In genomic region chr14:12547496-12547895, GRCm38 (mm10) we compare ENCODE assay signal across 24 mouse cellular contexts.
DNase-seq lines count a peak whose midpoint lies in the region; ATAC-seq lines count a peak whose summit lies in the region.
"Had no signal": no experiment of that assay in that cellular context is flagged by ENCODE, and none has a peak within 500 bp of the region (broad histone marks: within the 10 kb centered on the region; RNA-seq: fewer than 3 reads in every experiment).

No protein-coding gene starts in this region.

- no peaks in the 10 kb centered on the region for H3K4me1 ChIP-seq in heart, embryonic 14.5 days (ENCODE audit: control insufficient read depth in 2 of 2, insufficient read depth in 2 of 2, low read length in 2 of 2)
- H3K4me1 ChIP-seq in hindbrain, embryonic 13.5 days (replicated peaks): no peaks in the 10 kb centered on the region
- no peaks in the 10 kb centered on the region for H3K4me1 ChIP-seq in hindbrain, embryonic 14.5 days (replicated peaks; ENCODE audit: control insufficient read depth, insufficient read depth, low read length)
- no peaks in the 10 kb centered on the region for H3K4me1 ChIP-seq in midbrain, embryonic 16.5 days (ENCODE audit: control insufficient read depth, insufficient read depth, low read length)
- H3K4me1 ChIP-seq in midbrain, embryonic 10.5 days: no peaks in the 10 kb centered on the region
- H3K4me1 ChIP-seq: embryonic facial prominence, embryonic 10.5 days; embryonic facial prominence, embryonic 12.5 days; forebrain, embryonic 15.5 days had no signal

- no peak overlapping the region for H3K4me2 ChIP-seq in heart, embryonic 14.5 days (ENCODE audit: low read length)
- H3K4me2 ChIP-seq in hindbrain, embryonic 13.5 days: no peak overlapping the region
- no peak overlapping the region for H3K4me2 ChIP-seq in hindbrain, embryonic 14.5 days (replicated peaks)
- H3K4me2 ChIP-seq in midbrain, embryonic 16.5 days (ENCODE audit: low read length): no peak overlapping the region
- H3K4me2 ChIP-seq: embryonic facial prominence, embryonic 12.5 days; forebrain, embryonic 13.5 days; forebrain, embryonic 15.5 days had no signal

- WGBS in heart, embryonic 14.5 days: 91% methylated on average over 4 of the region's 4 CpGs
- 94% methylated on average over 4 of the region's 4 CpGs for WGBS in hindbrain, embryonic 13.5 days
- 96% methylated on average over 4 of the region's 4 CpGs for WGBS in hindbrain, embryonic 14.5 days
- WGBS in midbrain, embryonic 16.5 days: 98% methylated on average over 4 of the region's 4 CpGs
- 95% methylated on average over 4 of the region's 4 CpGs for WGBS in midbrain, embryonic 10.5 days

- no peaks in the 10 kb centered on the region for H3K36me3 ChIP-seq in heart, embryonic 14.5 days (ENCODE audit: control insufficient read depth, insufficient read depth, low read length)
- H3K36me3 ChIP-seq in hindbrain, embryonic 13.5 days: peaks cover 45% of the 10 kb centered on the region
- peaks cover 28% of the 10 kb centered on the region for H3K36me3 ChIP-seq in hindbrain, embryonic 14.5 days (replicated peaks; ENCODE audit: control insufficient read depth, insufficient read depth)
- peaks cover 7% of the 10 kb centered on the region; the same call in 1 of the 2 replicates for H3K36me3 ChIP-seq in midbrain, embryonic 16.5 days (ENCODE audit: control insufficient read depth, insufficient read depth, low read length)
- H3K36me3 ChIP-seq in midbrain, embryonic 10.5 days: no peaks in the 10 kb centered on the region
- H3K36me3 ChIP-seq: embryonic facial prominence, embryonic 10.5 days; embryonic facial prominence, embryonic 12.5 days; G1E had no signal

- H3K27me3 ChIP-seq in heart, embryonic 14.5 days (ENCODE audit: control insufficient read depth, insufficient read depth, low read length): no peaks in the 10 kb centered on the region
- H3K27me3 ChIP-seq in hindbrain, embryonic 13.5 days: no peaks in the 10 kb centered on the region
- no peaks in the 10 kb centered on the region for H3K27me3 ChIP-seq in hindbrain, embryonic 14.5 days (ENCODE audit: control insufficient read depth, insufficient read depth, low read length)
- no peaks in the 10 kb centered on the region for H3K27me3 ChIP-seq in midbrain, embryonic 16.5 days (ENCODE audit: control insufficient read depth, insufficient read depth, low read depth, low read length)
- no peaks in the 10 kb centered on the region for H3K27me3 ChIP-seq in midbrain, embryonic 10.5 days (ENCODE audit: low read depth, poor library complexity, severe bottlenecking)
- H3K27me3 ChIP-seq: CH12.LX; embryonic facial prominence, embryonic 12.5 days; forebrain, embryonic 13.5 days; forebrain, embryonic 15.5 days; Patski had no signal

- H3K27ac ChIP-seq in heart, embryonic 14.5 days (replicated peaks in 1 of 2; ENCODE audit: control insufficient read depth in 1 of 2, insufficient read depth in 1 of 2, low read depth in 2 of 2, low read length in 2 of 2): no peak overlapping the region
- H3K27ac ChIP-seq in hindbrain, embryonic 13.5 days: no peak overlapping the region
- H3K27ac ChIP-seq in hindbrain, embryonic 14.5 days: no peak overlapping the region
- no peak overlapping the region for H3K27ac ChIP-seq in midbrain, embryonic 16.5 days (ENCODE audit: low read length)
- H3K27ac ChIP-seq in midbrain, embryonic 10.5 days (replicated peaks): no peak overlapping the region
- H3K27ac ChIP-seq: embryonic facial prominence, embryonic 10.5 days; embryonic facial prominence, embryonic 12.5 days; forebrain, embryonic 13.5 days; forebrain, embryonic 15.5 days had no signal

- no peak overlapping the region for H3K9ac ChIP-seq in heart, embryonic 14.5 days (ENCODE audit: low read length)
- no peak overlapping the region for H3K9ac ChIP-seq in hindbrain, embryonic 13.5 days
- no peak overlapping the region for H3K9ac ChIP-seq in hindbrain, embryonic 14.5 days
- H3K9ac ChIP-seq in midbrain, embryonic 16.5 days (ENCODE audit: low read depth, low read length): no peak overlapping the region
- H3K9ac ChIP-seq: embryonic facial prominence, embryonic 12.5 days; forebrain, embryonic 13.5 days; forebrain, embryonic 15.5 days had no signal

- H3K9me3 ChIP-seq in heart, embryonic 14.5 days (ENCODE audit: control insufficient read depth, low read length): no peaks in the 10 kb centered on the region
- no peaks in the 10 kb centered on the region for H3K9me3 ChIP-seq in hindbrain, embryonic 13.5 days
- H3K9me3 ChIP-seq in hindbrain, embryonic 14.5 days (ENCODE audit: control insufficient read depth, low read length): no peaks in the 10 kb centered on the region
- H3K9me3 ChIP-seq in midbrain, embryonic 16.5 days (replicated peaks; ENCODE audit: control insufficient read depth, low read length, poor library complexity, severe bottlenecking): no peaks in the 10 kb centered on the region
- no peaks in the 10 kb centered on the region for H3K9me3 ChIP-seq in midbrain, embryonic 10.5 days (replicated peaks)
- H3K9me3 ChIP-seq: embryonic facial prominence, embryonic 10.5 days; embryonic facial prominence, embryonic 12.5 days; forebrain, embryonic 13.5 days; forebrain, embryonic 15.5 days; G1E had no signal

- no peak for DNase-seq in heart, adult 9 months (ENCODE audit: low spot score in 2 of 2)
- no peak for DNase-seq in hindbrain, embryonic 14.5 days (ENCODE audit: low spot score)
- DNase-seq in midbrain, embryonic 10.5 days (ENCODE audit: low spot score): no peak
- DNase-seq: adrenal gland, adult 8-10 months; adrenal gland, postnatal 14 days; adrenal gland, postnatal 36 days; B cell, adult 2 months; cerebellum, adult 11-12 months; cerebellum, adult 2 months; cerebellum, adult 9-10 months; cerebellum, postnatal 10 days; cerebellum, postnatal 25 days had no signal

- peak; percentile 39; the same call in 1 of the 2 replicates for ATAC-seq in heart, embryonic 14.5 days (ENCODE audit: insufficient number of reproducible peaks, insufficient read depth, low FRiP score, low read depth)
- ATAC-seq in hindbrain, embryonic 13.5 days (ENCODE audit: low FRiP score): peak; percentile 57; the same call in 1 of the 2 replicates
- ATAC-seq in hindbrain, embryonic 14.5 days (ENCODE audit: low FRiP score): no peak
- 0 out of 2 replicates have a peak, but pooled peaks have one; percentile 52 for ATAC-seq in midbrain, embryonic 16.5 days
- ATAC-seq: activated CD4-positive, CD25-positive, alpha-beta regulatory T cell, adult 4 months; CD4-positive, CD25-positive, alpha-beta regulatory T cell, adult 4 months; forebrain, embryonic 13.5 days; forebrain, embryonic 15.5 days; Patski had no signal

- no peak overlapping the region for H3K4me3 ChIP-seq in heart, embryonic 14.5 days (ENCODE audit: control insufficient read depth in 1 of 2, insufficient read depth in 1 of 2, low read depth in 1 of 2, low read length in 2 of 2)
- no peak overlapping the region for H3K4me3 ChIP-seq in hindbrain, embryonic 13.5 days
- no peak overlapping the region for H3K4me3 ChIP-seq in hindbrain, embryonic 14.5 days (replicated peaks; ENCODE audit: low read length)
- H3K4me3 ChIP-seq in midbrain, embryonic 16.5 days (ENCODE audit: low read depth, low read length): no peak overlapping the region
- no peak overlapping the region for H3K4me3 ChIP-seq in midbrain, embryonic 10.5 days
- H3K4me3 ChIP-seq: embryonic facial prominence, embryonic 10.5 days; embryonic facial prominence, embryonic 12.5 days; forebrain, embryonic 13.5 days; forebrain, embryonic 15.5 days had no signal
